Mouse (Mus musculus): ENCODE measurements at regions not wholly inside any gene's neighbourhood (a gene's known extent, or its start where the extent isn't known, plus 50 kb on each side); places are given as distances from the start of the nearest gene placed in this dataset.

GRCm38 (mm10) chr9:30299844-30300243 is 127.1 kb upstream of the Snx19 start:
- TF ChIP-seq POLR2A (IDR thresholded peaks at IDR 0.05; ENCODE audit: borderline replicate concordance, extremely low read depth, insufficient read depth, insufficient read length, poor library complexity, severe bottlenecking) (no peak), CTCF (IDR thresholded peaks at IDR 0.05; ENCODE audit: borderline replicate concordance, extremely low read depth, insufficient read depth, insufficient read length) (peak; percentile 67; the same call in 1 of the 2 replicates)
- DNase-seq (ENCODE audit: low read depth): peak; percentile 81

DNA sequence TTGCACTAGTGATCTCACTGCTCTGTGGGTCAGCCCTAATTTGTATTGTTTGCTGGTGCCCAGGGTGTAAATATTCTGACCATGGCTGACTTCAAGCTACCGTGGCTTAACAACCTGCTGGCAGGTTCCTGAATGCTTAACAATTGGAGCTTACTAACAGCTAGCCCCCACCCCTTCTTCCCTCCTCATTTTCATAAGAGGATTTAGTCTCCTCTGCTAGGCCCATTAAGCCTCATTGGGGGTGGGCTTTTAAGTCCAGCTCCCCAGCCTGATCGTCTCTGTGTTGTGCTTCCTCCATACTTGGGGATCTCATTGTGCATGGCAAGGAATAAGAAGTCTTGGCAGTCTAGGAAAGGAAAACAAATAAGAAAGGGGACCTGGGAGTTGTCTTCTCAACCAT is 118.6 kb upstream of the Snx19 start:
- no peak for TF ChIP-seq CTCF (IDR thresholded peaks at IDR 0.05; ENCODE audit: borderline replicate concordance, extremely low read depth, insufficient read depth, insufficient read length)
- DNase-seq (ENCODE audit: low read depth): peak; percentile 68

DNA sequence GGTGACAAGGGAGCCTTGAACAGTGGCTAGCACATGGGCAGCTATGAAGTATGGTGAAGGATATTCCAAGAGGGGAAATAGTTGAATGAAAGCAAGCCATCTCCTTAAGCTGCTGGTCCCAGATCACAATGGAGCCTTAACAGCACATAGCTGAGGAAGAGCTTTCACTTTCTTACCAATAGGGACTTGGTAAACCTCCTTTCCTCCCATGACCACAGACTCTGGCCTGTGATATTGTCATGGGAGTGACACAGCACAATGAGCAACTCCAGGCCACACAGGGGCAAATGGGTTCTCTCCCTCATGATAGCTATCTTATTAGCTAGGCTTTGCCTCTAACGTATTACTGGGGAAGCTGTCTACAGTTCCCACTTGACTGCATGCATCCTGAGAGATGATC is 113.5 kb upstream of the Snx19 start:
- TF ChIP-seq CTCF (IDR thresholded peaks at IDR 0.05; ENCODE audit: borderline replicate concordance, extremely low read depth, insufficient read depth, insufficient read length) (no peak), POLR2A (IDR thresholded peaks at IDR 0.05; ENCODE audit: borderline replicate concordance, extremely low read depth, insufficient read depth, insufficient read length, poor library complexity, severe bottlenecking) (no peak)
- no peak for DNase-seq (ENCODE audit: low read depth)

- TF ChIP-seq CTCF (IDR thresholded peaks at IDR 0.05; ENCODE audit: borderline replicate concordance, extremely low read depth, insufficient read depth, insufficient read length): no peak
- no peak for TF ChIP-seq POLR2A (IDR thresholded peaks at IDR 0.05; ENCODE audit: borderline replicate concordance, extremely low read depth, insufficient read depth, insufficient read length, poor library complexity, severe bottlenecking)
- peak; percentile 85 for DNase-seq (ENCODE audit: low read depth)
Observed at GRCm38 (mm10) chr9:30314355-30315171, 112.3 kb upstream of the Snx19 start.

DNA sequence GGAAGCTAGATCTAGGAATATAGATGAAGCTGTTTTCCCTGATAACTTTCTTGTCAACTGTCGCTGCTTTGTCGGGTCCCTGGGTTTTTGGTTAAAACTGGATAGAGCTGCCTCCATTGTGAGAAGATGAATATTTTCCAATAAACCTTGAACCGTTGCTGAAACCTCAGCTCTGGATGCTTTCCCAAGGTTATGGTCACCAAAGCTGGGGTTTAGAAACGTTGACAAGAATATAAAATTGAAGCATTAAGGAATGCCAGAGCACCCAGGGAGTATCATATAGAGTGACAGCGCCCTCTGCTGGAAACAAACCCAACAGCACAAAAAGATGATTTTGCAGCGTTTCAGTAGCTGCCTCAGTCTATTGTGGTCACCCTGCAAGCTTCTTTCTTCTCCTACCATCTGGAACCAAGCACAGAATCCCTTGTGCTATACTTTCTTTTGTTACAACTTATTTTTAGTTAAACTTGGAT is 111.7 kb upstream of the Snx19 start:
- peak; percentile 67; the same call in 1 of the 2 replicates for TF ChIP-seq CTCF (IDR thresholded peaks at IDR 0.05; ENCODE audit: borderline replicate concordance, extremely low read depth, insufficient read depth, insufficient read length)
- no peak for TF ChIP-seq POLR2A (IDR thresholded peaks at IDR 0.05; ENCODE audit: borderline replicate concordance, extremely low read depth, insufficient read depth, insufficient read length, poor library complexity, severe bottlenecking)

DNA sequence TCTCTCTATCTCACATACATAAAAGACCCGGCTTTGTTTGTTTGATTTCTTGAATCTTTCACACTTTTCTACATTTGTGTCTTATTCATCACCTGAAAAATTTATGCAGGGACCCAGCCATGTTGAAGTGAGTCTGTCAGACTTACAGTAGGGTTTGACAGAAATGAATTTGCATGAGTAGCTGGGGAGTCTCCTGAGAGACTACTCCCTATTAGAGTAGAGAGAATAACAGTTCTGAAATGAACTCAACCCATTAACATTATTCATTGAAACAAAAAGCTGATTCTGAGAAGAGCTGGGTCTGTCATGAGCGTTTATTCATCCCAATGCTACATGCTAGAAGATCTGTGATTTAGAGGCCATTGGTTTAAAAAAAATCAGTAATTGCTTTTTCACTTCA is 82.0 kb upstream of the Snx19 start:
- TF ChIP-seq POLR2A (IDR thresholded peaks at IDR 0.05; ENCODE audit: borderline replicate concordance, extremely low read depth, insufficient read depth, insufficient read length, poor library complexity, severe bottlenecking) (no peak), CTCF (IDR thresholded peaks at IDR 0.05; ENCODE audit: borderline replicate concordance, extremely low read depth, insufficient read depth, insufficient read length) (no peak)
- DNase-seq (ENCODE audit: low read depth): peak; percentile 37

More for the DNA sequence above, 111.7 kb upstream of the Snx19 start:
- peak; percentile 73 for DNase-seq (ENCODE audit: low read depth)

GRCm38 (mm10) chr9:30353965-30354364 is 72.9 kb upstream of the Snx19 start:
- TF ChIP-seq POLR2A (IDR thresholded peaks at IDR 0.05; ENCODE audit: borderline replicate concordance, extremely low read depth, insufficient read depth, insufficient read length, poor library complexity, severe bottlenecking): no peak
- TF ChIP-seq CTCF (IDR thresholded peaks at IDR 0.05; ENCODE audit: borderline replicate concordance, extremely low read depth, insufficient read depth, insufficient read length): no peak
- no peak for DNase-seq (ENCODE audit: low read depth)

GRCm38 (mm10) chr9:30355642-30356041 is 71.3 kb upstream of the Snx19 start:
- no peak for DNase-seq (ENCODE audit: low read depth)
- TF ChIP-seq POLR2A (IDR thresholded peaks at IDR 0.05; ENCODE audit: borderline replicate concordance, extremely low read depth, insufficient read depth, insufficient read length, poor library complexity, severe bottlenecking): no peak
- TF ChIP-seq CTCF (IDR thresholded peaks at IDR 0.05; ENCODE audit: borderline replicate concordance, extremely low read depth, insufficient read depth, insufficient read length): no peak

DNA sequence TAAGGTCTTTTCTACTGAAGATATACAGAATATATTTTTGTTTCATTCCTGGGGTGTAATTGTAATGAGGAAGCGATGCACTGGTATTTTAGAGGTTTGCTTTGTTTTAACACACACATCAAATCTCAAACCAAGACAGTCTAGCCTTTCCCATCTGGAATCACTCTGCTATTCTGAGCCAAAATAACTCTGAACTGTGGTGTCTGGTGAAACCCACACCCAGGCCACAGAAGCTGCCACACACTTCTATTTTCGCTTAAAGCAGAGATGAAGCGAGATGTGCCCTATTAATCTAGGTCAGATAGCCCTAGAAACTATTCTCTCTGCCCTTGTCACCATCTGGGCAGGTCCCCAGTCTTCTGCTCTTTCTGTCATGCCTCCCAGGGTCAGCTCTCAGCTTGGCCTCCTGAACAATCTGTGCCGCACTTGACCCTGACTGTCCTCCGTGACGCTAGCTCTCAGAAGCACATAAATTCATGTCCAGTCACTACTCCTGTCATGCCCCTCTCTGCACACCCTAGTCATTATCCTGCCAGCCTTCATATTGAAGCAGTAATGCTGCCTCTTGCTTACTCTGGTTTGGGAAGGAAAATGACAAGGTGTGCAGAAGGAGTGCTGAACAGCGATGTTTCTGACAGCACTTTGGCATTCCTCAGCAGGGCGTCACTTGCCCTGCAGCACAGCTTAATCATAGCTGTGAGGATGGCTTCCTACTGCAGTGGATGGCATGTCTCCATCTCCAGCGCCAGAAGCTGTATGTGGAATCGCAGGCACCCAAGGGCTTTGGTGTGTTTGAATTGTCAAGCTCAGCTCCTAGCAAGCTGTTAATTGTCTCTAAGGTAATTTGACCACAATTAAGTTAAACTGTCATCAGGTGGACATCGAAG is 57.1 kb upstream of the Snx19 start:
- peak; percentile 42 for DNase-seq (ENCODE audit: low read depth)
- TF ChIP-seq CTCF (IDR thresholded peaks at IDR 0.05; ENCODE audit: borderline replicate concordance, extremely low read depth, insufficient read depth, insufficient read length) (no peak), POLR2A (IDR thresholded peaks at IDR 0.05; ENCODE audit: borderline replicate concordance, extremely low read depth, insufficient read depth, insufficient read length, poor library complexity, severe bottlenecking) (no peak)

- TF ChIP-seq CTCF (IDR thresholded peaks at IDR 0.05; ENCODE audit: borderline replicate concordance, extremely low read depth, insufficient read depth, insufficient read length) (no peak), POLR2A (IDR thresholded peaks at IDR 0.05; ENCODE audit: borderline replicate concordance, extremely low read depth, insufficient read depth, insufficient read length, poor library complexity, severe bottlenecking) (no peak)
- no peak for DNase-seq (ENCODE audit: low read depth)
Observed at GRCm38 (mm10) chr9:30370789-30371188, 56.1 kb upstream of the Snx19 start.

- DNase-seq (ENCODE audit: low read depth): peak; percentile 49
- no peak for TF ChIP-seq CTCF (IDR thresholded peaks at IDR 0.05; ENCODE audit: borderline replicate concordance, extremely low read depth, insufficient read depth, insufficient read length)
Observed at GRCm38 (mm10) chr9:30376908-30377307, 50.0 kb upstream of the Snx19 start.
